Mouse (Mus musculus): ENCODE results near the gene Six5.

DNA sequence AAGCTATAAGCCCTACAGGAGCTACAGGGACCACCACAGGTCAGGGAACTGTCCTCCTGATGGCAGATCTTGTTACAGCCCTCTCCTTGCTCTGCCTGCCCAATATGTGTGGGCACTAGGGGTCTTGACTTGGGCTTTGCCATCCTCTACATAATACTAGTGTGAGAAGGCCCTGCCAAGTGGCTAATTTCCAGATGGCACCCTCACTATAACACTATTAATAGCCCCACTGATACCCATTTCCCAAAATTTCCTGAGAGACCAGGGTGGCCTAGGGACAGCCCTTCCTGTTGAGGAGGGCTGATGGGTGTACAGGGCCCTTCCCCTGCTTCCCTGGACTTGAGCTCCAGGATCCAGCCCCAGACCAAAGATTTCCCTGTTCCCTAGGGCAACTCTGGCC, 3.5 kb downstream of the Six5 start:
- TF ChIP-seq CTCF (IDR thresholded peaks at IDR 0.05) (no peak), EP300 (IDR thresholded peaks at IDR 0.05; ENCODE audit: insufficient read depth, low read depth, low read length) (no peak)
